Mouse (Mus musculus): Measurements from ENCODE around the gene Nuak1.

DNA sequence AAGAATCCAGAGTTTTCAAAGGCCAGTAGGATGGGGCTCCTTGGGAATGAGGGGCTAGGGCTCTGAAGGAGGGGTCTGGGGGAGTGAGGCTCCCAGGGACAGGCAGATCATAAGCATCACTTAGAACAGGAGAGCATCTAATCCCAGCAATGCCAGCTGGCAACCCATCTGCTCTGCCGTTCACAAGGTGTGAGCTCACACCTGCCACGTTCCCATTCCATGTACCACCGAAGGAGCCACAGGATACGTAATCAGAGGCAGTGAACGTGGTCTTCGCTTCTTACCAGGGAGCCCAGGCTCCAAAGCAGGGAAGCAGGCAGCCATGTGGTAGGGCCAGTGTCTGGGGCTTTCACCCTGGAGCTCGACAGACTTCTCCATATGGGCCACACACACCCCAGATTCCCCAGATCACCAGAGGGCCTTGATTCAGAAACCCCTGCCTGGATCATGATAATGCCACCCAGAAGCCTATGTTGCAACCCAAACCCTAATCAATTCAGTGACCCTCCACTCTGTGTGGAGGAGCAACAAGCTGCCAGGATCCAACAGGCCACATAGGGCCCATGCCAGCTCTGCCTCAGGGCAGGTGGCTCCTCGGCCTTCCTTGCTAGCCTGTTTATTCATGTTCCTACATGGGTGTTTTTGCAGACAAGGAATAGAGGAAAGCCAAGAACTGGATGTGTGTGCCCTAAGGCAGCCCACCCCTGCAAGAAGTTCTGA, 25.3 kb downstream of the Nuak1 start:
- TF ChIP-seq GATA1 (IDR thresholded peaks at IDR 0.05; ENCODE audit: borderline replicate concordance, low read length): no peak
- no peak for TF ChIP-seq FLI1 (IDR thresholded peaks at IDR 0.05; ENCODE audit: low read length)

Data from megakaryocyte, embryonic 14.5 days (primary cell).